Mouse (Mus musculus) midbrain, embryonic 15.5 days (tissue): ENCODE measurements around the gene 1110032F04Rik. TPM values are rescaled to one million over a fixed set of nuclear protein-coding genes. Genes with fewer than 3 reads are reported as not detected.

ENCODE experiments used
- ATAC-seq: fragments of 200-750 bp; cut with Nextera tagmentation; replicated peaks from 2 replicates; pipeline ENCODE4 v1.8.0; 2017; ENCODE audit warnings: moderate TSS enrichment
- H3K27ac ChIP-seq: fragments of 300-500 bp; sonication (generic); 2 replicates; pipeline ENCODE4 v1.5.1; 2015; ENCODE audit warnings: mild to moderate bottlenecking, inconsistent platforms
- H3K27me3 ChIP-seq: fragments of 300-500 bp; sonication (generic); replicated peaks from 2 replicates; pipeline ENCODE4 v1.6.1; 2015; ENCODE audit warnings: inconsistent platforms
- H3K36me3 ChIP-seq: fragments of 300-500 bp; sonication (generic); replicated peaks from 2 replicates; pipeline ENCODE4 v1.6.1; 2015; ENCODE audit warnings: inconsistent platforms
- H3K4me1 ChIP-seq: fragments of 300-500 bp; sonication (generic); 2 replicates; pipeline ENCODE4 v1.6.1; 2015; ENCODE audit warnings: inconsistent platforms
- H3K4me2 ChIP-seq: fragments of 300-500 bp; sonication (generic); 2 replicates; pipeline ENCODE4 v1.6.1; 2015; ENCODE audit warnings: inconsistent platforms, mild to moderate bottlenecking, moderate library complexity
- H3K4me3 ChIP-seq: fragments of 300-500 bp; sonication (generic); 2 replicates; pipeline ENCODE4 v1.5.1; 2015; ENCODE audit warnings: mild to moderate bottlenecking, inconsistent platforms
- H3K9ac ChIP-seq: fragments of 300-500 bp; sonication (generic); 2 replicates; pipeline ENCODE4 v1.6.1; 2015; ENCODE audit warnings: mild to moderate bottlenecking, inconsistent platforms
- H3K9me3 ChIP-seq: fragments of 300-500 bp; sonication (generic); 2 replicates; pipeline ENCODE4 v1.6.1; 2016; ENCODE audit warnings: inconsistent platforms
- WGBS: fragments of 180-500 bp; shearing (Covaris S2); methylation state at CpG from one replicate; pipeline ENCODE4 v1.1.7; 2015; ENCODE audit warnings: mixed read lengths; 5-methylcytosine and 5-hydroxymethylcytosine counted together
- polyA plus RNA-seq: library from polyadenylated mRNA; unstranded; fragments of >200 nt; fragmentation: Nextera tagmentation; extraction: Ambion mirVana; gene quantifications from 2 replicates; pipeline ENCODE4 v1.2.1, GENCODE M21; 2015

Gene 1110032F04Rik
- polyA plus RNA-seq, result 3.4 and 4.6 TPM in 2 replicates

- Histone ChIP-seq H3K36me3 (no peaks in the 10 kb centered on the region), H3K4me2 (peak within 1 kb of the TSS; percentile 98), H3K27me3 (peaks cover 4% of the 10 kb centered on the region; the same call in 1 of the 2 replicates), H3K4me1 (peaks cover 18% of the 10 kb centered on the region), H3K4me3 (peak within 1 kb of the TSS; percentile 75), H3K9ac (peak within 1 kb of the TSS; percentile 66), H3K27ac (peak within 1 kb of the TSS; percentile 74), H3K9me3 (no peaks in the 10 kb centered on the region)
- peak; percentile 88 for ATAC-seq
- WGBS, result under 1% methylated on average over 61 of the region's 62 CpGs
Observed at GRCm38 (mm10) chr3:68869211-68869690, at the start of gene 1110032F04Rik. Gene 1110032F04Rik (plus strand): TSS chr3:68869586.

- no peak for ATAC-seq
- H3K4me3 ChIP-seq, result no peak overlapping the region
- no peaks in the 10 kb centered on the region for H3K27me3 ChIP-seq
- WGBS, result 72% methylated on average over 4 of the region's 4 CpGs
- H3K36me3 ChIP-seq, result no peaks in the 10 kb centered on the region
- peaks cover 16% of the 10 kb centered on the region for H3K4me1 ChIP-seq
- no peak overlapping the region for H3K4me2 ChIP-seq
- no peak overlapping the region for H3K27ac ChIP-seq
- H3K9me3 ChIP-seq, result no peaks in the 10 kb centered on the region
- H3K9ac ChIP-seq, result no peak overlapping the region
Observed at GRCm38 (mm10) chr3:68821406-68821805, 48.0 kb upstream of the 1110032F04Rik start.

GRCm38 (mm10) chr3:68821926-68822341 is 47.5 kb upstream of the 1110032F04Rik start:
- no peaks in the 10 kb centered on the region for H3K27me3 ChIP-seq
- peak; percentile 70 for ATAC-seq
- H3K4me2 ChIP-seq, result no peak overlapping the region
- H3K4me3 ChIP-seq, result no peak overlapping the region
- WGBS, result 31% methylated on average over 5 of the region's 5 CpGs
- peaks cover 16% of the 10 kb centered on the region for H3K4me1 ChIP-seq
- H3K27ac ChIP-seq, result no peak overlapping the region
- no peaks in the 10 kb centered on the region for H3K9me3 ChIP-seq
- no peak overlapping the region for H3K9ac ChIP-seq
- no peaks in the 10 kb centered on the region for H3K36me3 ChIP-seq

GRCm38 (mm10) chr3:68823876-68824764 is 45.3 kb upstream of the 1110032F04Rik start:
- Histone ChIP-seq H3K4me1 (peaks cover 16% of the 10 kb centered on the region), H3K4me3 (no peak overlapping the region), H3K4me2 (no peak overlapping the region), H3K9me3 (no peaks in the 10 kb centered on the region), H3K36me3 (no peaks in the 10 kb centered on the region), H3K9ac (no peak overlapping the region), H3K27ac (peak overlapping the region; percentile 16; the same call in 1 of the 2 replicates), H3K27me3 (no peaks in the 10 kb centered on the region)
- ATAC-seq, result peak; percentile 76
- 53% methylated on average over 15 of the region's 15 CpGs for WGBS

GRCm38 (mm10) chr3:68824765-68825090 is 44.7 kb upstream of the 1110032F04Rik start:
- H3K4me2 ChIP-seq, result no peak overlapping the region
- 38% methylated on average over 2 of the region's 2 CpGs for WGBS
- peak overlapping the region; percentile 16 for H3K27ac ChIP-seq

GRCm38 (mm10) chr3:68825151-68825550 is 44.2 kb upstream of the 1110032F04Rik start:
- no peak overlapping the region for H3K4me2 ChIP-seq
- H3K36me3 ChIP-seq, result no peaks in the 10 kb centered on the region
- no peak overlapping the region for H3K4me3 ChIP-seq
- H3K4me1 ChIP-seq, result peaks cover 16% of the 10 kb centered on the region
- H3K27ac ChIP-seq, result peak overlapping the region; percentile 16
- no peak overlapping the region for H3K9ac ChIP-seq
- ATAC-seq, result no peak
- WGBS, result 69% methylated on average over 8 of the region's 8 CpGs
- H3K9me3 ChIP-seq, result no peaks in the 10 kb centered on the region
- no peaks in the 10 kb centered on the region for H3K27me3 ChIP-seq

More at GRCm38 (mm10) chr3:68824765-68825090, 44.7 kb upstream of the 1110032F04Rik start:
- H3K4me1 ChIP-seq, result peaks cover 16% of the 10 kb centered on the region
- no peaks in the 10 kb centered on the region for H3K9me3 ChIP-seq
- H3K9ac ChIP-seq, result no peak overlapping the region
- H3K36me3 ChIP-seq, result no peaks in the 10 kb centered on the region
- H3K4me3 ChIP-seq, result no peak overlapping the region
- H3K27me3 ChIP-seq, result no peaks in the 10 kb centered on the region
- ATAC-seq, result no peak; the same call in none of the 2 replicates

- H3K27me3 ChIP-seq, result no peaks in the 10 kb centered on the region
- no peak overlapping the region for H3K9ac ChIP-seq
- WGBS, result 91% methylated on average over 5 of the region's 5 CpGs
- H3K4me3 ChIP-seq, result no peak overlapping the region
- no peaks in the 10 kb centered on the region for H3K36me3 ChIP-seq
- no peak overlapping the region for H3K4me2 ChIP-seq
- ATAC-seq, result no peak
- no peak overlapping the region for H3K27ac ChIP-seq
- peaks cover 10% of the 10 kb centered on the region for H3K4me1 ChIP-seq
- no peaks in the 10 kb centered on the region for H3K9me3 ChIP-seq
Observed at GRCm38 (mm10) chr3:68827671-68828070, 41.7 kb upstream of the 1110032F04Rik start.

GRCm38 (mm10) chr3:68829944-68830343 is 39.4 kb upstream of the 1110032F04Rik start:
- no peak for ATAC-seq
- H3K27ac ChIP-seq, result no peak overlapping the region
- 85% methylated on average over 3 of the region's 3 CpGs for WGBS
- no peak overlapping the region for H3K4me2 ChIP-seq
- H3K27me3 ChIP-seq, result no peaks in the 10 kb centered on the region
- H3K9me3 ChIP-seq, result no peaks in the 10 kb centered on the region
- H3K4me3 ChIP-seq, result no peak overlapping the region
- peaks cover 5% of the 10 kb centered on the region; the same call in 1 of the 2 replicates for H3K4me1 ChIP-seq
- H3K9ac ChIP-seq, result no peak overlapping the region
- no peaks in the 10 kb centered on the region for H3K36me3 ChIP-seq

GRCm38 (mm10) chr3:68836857-68837499 is 32.4 kb upstream of the 1110032F04Rik start:
- ATAC-seq, result no peak; the same call in 1 of the 2 replicates
- H3K27me3 ChIP-seq, result no peaks in the 10 kb centered on the region
- H3K4me1 ChIP-seq, result peaks cover 5% of the 10 kb centered on the region; the same call in 1 of the 2 replicates
- no peak overlapping the region for H3K4me3 ChIP-seq
- no peak overlapping the region for H3K4me2 ChIP-seq
- no peaks in the 10 kb centered on the region for H3K36me3 ChIP-seq
- no peak overlapping the region for H3K9ac ChIP-seq
- 58% methylated on average over 6 of the region's 6 CpGs for WGBS
- H3K27ac ChIP-seq, result no peak overlapping the region
- H3K9me3 ChIP-seq, result no peaks in the 10 kb centered on the region

- no peak for ATAC-seq
- 39% methylated on average over 4 of the region's 4 CpGs for WGBS
- Histone ChIP-seq H3K27me3 (no peaks in the 10 kb centered on the region), H3K4me2 (no peak overlapping the region), H3K4me1 (peaks cover 5% of the 10 kb centered on the region; the same call in 1 of the 2 replicates), H3K9ac (no peak overlapping the region), H3K9me3 (no peaks in the 10 kb centered on the region), H3K36me3 (no peaks in the 10 kb centered on the region), H3K4me3 (no peak overlapping the region), H3K27ac (no peak overlapping the region)
Observed at GRCm38 (mm10) chr3:68840206-68840605, 29.2 kb upstream of the 1110032F04Rik start.

GRCm38 (mm10) chr3:68844025-68844424 is 25.4 kb upstream of the 1110032F04Rik start:
- ATAC-seq, result no peak
- no peaks in the 10 kb centered on the region for H3K4me1 ChIP-seq
- H3K9ac ChIP-seq, result no peak overlapping the region
- no peak overlapping the region for H3K27ac ChIP-seq
- no peak overlapping the region for H3K4me2 ChIP-seq
- no peak overlapping the region for H3K4me3 ChIP-seq
- WGBS, result 96% methylated on average over 4 of the region's 4 CpGs
- H3K27me3 ChIP-seq, result no peaks in the 10 kb centered on the region
- no peaks in the 10 kb centered on the region for H3K9me3 ChIP-seq
- no peaks in the 10 kb centered on the region for H3K36me3 ChIP-seq

GRCm38 (mm10) chr3:68848323-68848722 is 21.1 kb upstream of the 1110032F04Rik start:
- H3K36me3 ChIP-seq, result no peaks in the 10 kb centered on the region
- no peak for ATAC-seq
- no peak overlapping the region for H3K4me2 ChIP-seq
- no peaks in the 10 kb centered on the region for H3K4me1 ChIP-seq
- H3K27ac ChIP-seq, result no peak overlapping the region
- H3K27me3 ChIP-seq, result no peaks in the 10 kb centered on the region; the same call in 1 of the 2 replicates
- no peak overlapping the region for H3K4me3 ChIP-seq
- 63% methylated on average over 3 of the region's 3 CpGs for WGBS
- no peaks in the 10 kb centered on the region for H3K9me3 ChIP-seq
- H3K9ac ChIP-seq, result no peak overlapping the region
